Mouse (Mus musculus): Measurements from ENCODE around the gene Chchd3. TPM values are rescaled to one million over a fixed set of nuclear protein-coding genes. Genes with fewer than 3 reads are reported as not detected.

Gene Chchd3
- polyA plus RNA-seq, 1 experiment from 2014 or later = 228 TPM

DNA sequence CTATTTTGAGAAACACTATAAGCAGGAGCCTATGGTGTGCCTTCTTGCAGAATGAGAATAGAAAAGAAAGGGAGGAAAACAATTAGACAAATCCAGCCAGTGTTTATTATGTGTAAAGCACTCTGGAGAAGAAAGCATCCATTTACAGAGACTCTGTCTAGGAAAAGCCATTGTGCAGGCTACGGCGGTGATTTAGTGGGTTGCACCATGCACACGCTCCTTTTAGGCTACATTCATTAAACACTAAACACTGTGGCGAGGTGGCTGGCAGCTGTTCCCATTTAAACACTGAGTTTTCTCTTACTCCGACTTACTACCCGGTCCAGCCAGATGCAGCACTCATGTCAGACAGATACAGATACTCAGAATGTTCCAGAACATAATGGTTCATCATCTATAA lies 311.3 kb downstream of the Chchd3 start:
- 84% methylated on average over 6 of the region's 6 CpGs for WGBS
- Histone ChIP-seq H3K9ac (no peak overlapping the region), H3K27ac (no peak overlapping the region), H3K27me3 (no peaks in the 10 kb centered on the region), H3K4me2 (no peak overlapping the region), H3K4me3 (no peak overlapping the region), H3K9me3 (replicated peaks) (no peaks in the 10 kb centered on the region), H3K4me1 (replicated peaks) (no peaks in the 10 kb centered on the region), H3K36me3 (no peaks in the 10 kb centered on the region)
- ATAC-seq (replicated peaks; ENCODE audit: insufficient number of reproducible peaks, insufficient read depth, low FRiP score, low read depth) = no peak

- H3K4me2 ChIP-seq = no peak overlapping the region
- H3K4me1 ChIP-seq (replicated peaks) = no peaks in the 10 kb centered on the region
- H3K9ac ChIP-seq = no peak overlapping the region
- no peak overlapping the region for H3K4me3 ChIP-seq
- no peak overlapping the region for H3K27ac ChIP-seq
- no peaks in the 10 kb centered on the region for H3K9me3 ChIP-seq (replicated peaks)
- H3K27me3 ChIP-seq = no peaks in the 10 kb centered on the region
- H3K36me3 ChIP-seq = no peaks in the 10 kb centered on the region
- 81% methylated on average over 2 of the region's 2 CpGs for WGBS
- ATAC-seq (replicated peaks; ENCODE audit: insufficient number of reproducible peaks, insufficient read depth, low FRiP score, low read depth) = no peak
These were observed 312.7 kb downstream of the Chchd3 start for GRCm38 (mm10) chr6:32747333-32747732.

Other genes with a start within 250 kb of the Chchd3 start
- 26.5 and 32.6 TPM in 2 replicates for gene Exoc4, start 188.8 kb upstream of the Chchd3 start, polyA plus RNA-seq (2015; fragmentation: Nextera tagmentation; extraction: Ambion mirVana)

All from heart, embryonic 15.5 days (tissue).